Mouse (Mus musculus): Measurements from ENCODE around the gene Sgcd. TPM values are rescaled to one million over a fixed set of nuclear protein-coding genes. Genes with fewer than 3 reads are reported as not detected.

Gene Sgcd
- total RNA-seq, 1 experiment = 1.0 TPM

DNA sequence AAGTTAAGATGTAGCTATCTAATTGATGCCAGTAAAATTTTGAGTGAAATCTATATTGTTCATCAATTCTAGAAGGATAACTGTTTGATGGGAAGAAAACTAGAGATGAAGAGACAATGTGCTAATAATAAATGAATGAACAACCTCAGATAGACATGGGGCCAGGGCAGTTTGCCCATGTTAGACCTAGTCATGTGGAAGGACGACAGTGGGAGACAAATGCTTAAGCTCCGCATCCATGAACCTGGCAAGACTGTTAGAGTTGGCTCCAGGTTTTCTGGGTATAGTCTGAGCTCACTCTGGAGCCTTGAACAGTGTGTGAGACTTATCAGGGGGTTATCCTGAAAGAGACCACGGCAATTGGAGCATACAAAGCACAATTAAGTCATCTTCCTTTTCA, 860.4 kb downstream of the Sgcd start:
- H3K4me1 ChIP-seq (ENCODE audit: control insufficient read depth in 2 of 2, insufficient read depth in 2 of 2, low read length in 2 of 2, poor library complexity in 1 of 2) = no peaks in the 10 kb centered on the region
- in situ Hi-C loops (cut with MboI; ENCODE audit: low sequenced_read_pairs in 2 of 2, unreplicated experiment in 2 of 2) = no loop called here

DNA sequence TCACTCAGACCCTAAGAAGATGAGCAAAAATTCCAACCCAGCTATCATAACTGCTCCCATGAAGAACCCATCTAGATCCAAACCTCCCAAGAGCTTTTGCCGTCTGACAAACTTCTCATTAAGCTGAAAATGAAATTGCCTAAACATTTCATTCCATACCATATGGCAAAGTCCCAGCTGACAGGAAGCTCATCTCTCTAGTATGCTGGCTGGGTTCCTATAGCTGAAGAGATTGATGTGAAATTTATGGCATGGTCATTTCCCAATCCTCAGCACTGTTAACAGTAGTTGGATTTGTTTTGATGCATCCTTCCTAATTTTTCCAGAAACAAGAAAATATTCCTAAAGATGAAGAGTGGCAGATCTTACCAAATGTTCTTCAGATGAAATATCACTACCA, 867.9 kb downstream of the Sgcd start:
- Histone ChIP-seq H3K4me3 (ENCODE audit: insufficient read depth in 1 of 2, low read depth in 1 of 2, low read length in 2 of 2, poor library complexity in 1 of 2, severe bottlenecking in 1 of 2) (no peak overlapping the region), H3K9ac (ENCODE audit: insufficient read depth, low read depth, low read length, poor library complexity, severe bottlenecking) (no peak overlapping the region), H3K27ac (ENCODE audit: insufficient read depth, low read depth, low read length, poor library complexity, severe bottlenecking) (no peak overlapping the region), H3K9me3 (ENCODE audit: control insufficient read depth, insufficient read depth, low read depth, low read length) (no peaks in the 10 kb centered on the region), H3K4me1 (ENCODE audit: control insufficient read depth in 2 of 2, insufficient read depth in 2 of 2, low read length in 2 of 2, poor library complexity in 1 of 2) (no peaks in the 10 kb centered on the region), H3K36me3 (ENCODE audit: control insufficient read depth, insufficient read depth, low read length, poor library complexity, severe bottlenecking) (no peaks in the 10 kb centered on the region)
- no peak for DNase-seq (ENCODE audit: low read depth, low spot score)
- in situ Hi-C loops (cut with MboI; ENCODE audit: low sequenced_read_pairs in 2 of 2, unreplicated experiment in 2 of 2) = no loop called here
- TF ChIP-seq ZNF384 (IDR thresholded peaks at IDR 0.05; ENCODE audit: low read depth, low read length) (no peak), HCFC1 (IDR thresholded peaks at IDR 0.05; ENCODE audit: borderline replicate concordance, insufficient read depth, low read length) (no peak), CHD2 (IDR thresholded peaks at IDR 0.05; ENCODE audit: low read depth, low read length) (no peak), ZC3H11A (IDR thresholded peaks at IDR 0.05; ENCODE audit: borderline replicate concordance, low read depth, low read length) (no peak), MAFK (IDR thresholded peaks at IDR 0.05; ENCODE audit: insufficient read depth, low read depth, low read length) (no peak)

More for the DNA sequence above, 860.4 kb downstream of the Sgcd start:
- no peaks in the 10 kb centered on the region for H3K36me3 ChIP-seq (ENCODE audit: control insufficient read depth, insufficient read depth, low read length, poor library complexity, severe bottlenecking)
- no peak overlapping the region for H3K27ac ChIP-seq (ENCODE audit: insufficient read depth, low read depth, low read length, poor library complexity, severe bottlenecking)
- no peaks in the 10 kb centered on the region for H3K9me3 ChIP-seq (ENCODE audit: control insufficient read depth, insufficient read depth, low read depth, low read length)
- H3K4me3 ChIP-seq (ENCODE audit: insufficient read depth in 1 of 2, low read depth in 1 of 2, low read length in 2 of 2, poor library complexity in 1 of 2, severe bottlenecking in 1 of 2) = no peak overlapping the region
- no peak overlapping the region for H3K9ac ChIP-seq (ENCODE audit: insufficient read depth, low read depth, low read length, poor library complexity, severe bottlenecking)
- no peak for DNase-seq (ENCODE audit: low read depth, low spot score)
- TF ChIP-seq ZNF384 (IDR thresholded peaks at IDR 0.05; ENCODE audit: low read depth, low read length) (no peak), CHD2 (IDR thresholded peaks at IDR 0.05; ENCODE audit: low read depth, low read length) (no peak), MAFK (IDR thresholded peaks at IDR 0.05; ENCODE audit: insufficient read depth, low read depth, low read length) (no peak)

DNA sequence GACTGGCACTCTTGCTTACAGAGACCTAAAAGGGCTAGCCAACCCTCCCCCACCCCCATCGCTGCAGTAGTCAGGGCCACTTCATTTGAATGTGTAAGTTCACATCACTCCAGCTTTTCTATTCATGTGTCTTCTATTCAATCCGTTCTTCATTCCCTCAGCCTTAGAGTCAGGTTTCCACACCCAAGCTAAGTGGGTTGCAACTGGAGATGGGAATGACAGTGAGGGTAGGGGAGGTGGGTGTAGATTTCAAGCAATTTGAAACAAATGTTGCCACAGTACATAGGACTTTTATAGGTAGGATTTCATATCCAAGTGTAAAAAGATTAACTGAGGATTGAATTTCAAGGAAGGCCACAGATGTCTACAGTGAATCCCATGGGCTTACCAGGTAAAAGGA, 870.9 kb downstream of the Sgcd start:
- Histone ChIP-seq H3K4me1 (ENCODE audit: control insufficient read depth in 2 of 2, insufficient read depth in 2 of 2, low read length in 2 of 2, poor library complexity in 1 of 2) (no peaks in the 10 kb centered on the region), H3K27ac (ENCODE audit: insufficient read depth, low read depth, low read length, poor library complexity, severe bottlenecking) (no peak overlapping the region), H3K36me3 (ENCODE audit: control insufficient read depth, insufficient read depth, low read length, poor library complexity, severe bottlenecking) (no peaks in the 10 kb centered on the region), H3K4me3 (ENCODE audit: insufficient read depth in 1 of 2, low read depth in 1 of 2, low read length in 2 of 2, poor library complexity in 1 of 2, severe bottlenecking in 1 of 2) (no peak overlapping the region), H3K9me3 (ENCODE audit: control insufficient read depth, insufficient read depth, low read depth, low read length) (no peaks in the 10 kb centered on the region), H3K9ac (ENCODE audit: insufficient read depth, low read depth, low read length, poor library complexity, severe bottlenecking) (no peak overlapping the region)
- TF ChIP-seq ZC3H11A (IDR thresholded peaks at IDR 0.05; ENCODE audit: borderline replicate concordance, low read depth, low read length) = no peak
- TF ChIP-seq HCFC1 (IDR thresholded peaks at IDR 0.05; ENCODE audit: borderline replicate concordance, insufficient read depth, low read length) = no peak
- no peak for TF ChIP-seq ZNF384 (IDR thresholded peaks at IDR 0.05; ENCODE audit: low read depth, low read length)
- TF ChIP-seq CHD2 (IDR thresholded peaks at IDR 0.05; ENCODE audit: low read depth, low read length) = no peak
- TF ChIP-seq MAFK (IDR thresholded peaks at IDR 0.05; ENCODE audit: insufficient read depth, low read depth, low read length) = no peak
- in situ Hi-C loops (cut with MboI; ENCODE audit: low sequenced_read_pairs in 2 of 2, unreplicated experiment in 2 of 2) = no loop called here
- no peak for DNase-seq (ENCODE audit: low read depth, low spot score)

DNA sequence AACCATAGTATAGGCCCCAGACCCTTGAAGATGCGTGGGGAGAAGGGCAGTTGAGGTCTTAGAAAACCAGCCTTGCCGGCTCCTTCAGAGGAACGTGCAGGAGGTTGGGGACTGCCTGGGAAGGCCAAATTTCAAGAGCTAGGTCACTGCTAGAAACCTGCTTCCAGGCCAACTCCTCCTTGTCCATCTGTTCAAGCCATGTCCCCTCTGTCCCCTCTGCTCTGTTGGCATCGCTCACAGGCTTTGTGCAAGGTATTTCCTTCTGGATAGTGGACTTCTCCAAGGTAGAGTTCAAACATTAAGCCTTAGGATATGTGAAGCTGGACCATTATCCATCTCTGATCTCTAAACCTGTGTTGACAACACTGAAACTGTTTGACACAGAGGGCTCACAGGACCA, 874.4 kb downstream of the Sgcd start:
- no peak overlapping the region for H3K27ac ChIP-seq (ENCODE audit: insufficient read depth, low read depth, low read length, poor library complexity, severe bottlenecking)
- DNase-seq (ENCODE audit: low read depth, low spot score) = no peak
- TF ChIP-seq ZC3H11A (IDR thresholded peaks at IDR 0.05; ENCODE audit: borderline replicate concordance, low read depth, low read length) (no peak), ZNF384 (IDR thresholded peaks at IDR 0.05; ENCODE audit: low read depth, low read length) (no peak), HCFC1 (IDR thresholded peaks at IDR 0.05; ENCODE audit: borderline replicate concordance, insufficient read depth, low read length) (no peak), CHD2 (IDR thresholded peaks at IDR 0.05; ENCODE audit: low read depth, low read length) (no peak), MAFK (IDR thresholded peaks at IDR 0.05; ENCODE audit: insufficient read depth, low read depth, low read length) (no peak)
- no peak overlapping the region for H3K9ac ChIP-seq (ENCODE audit: insufficient read depth, low read depth, low read length, poor library complexity, severe bottlenecking)
- H3K4me3 ChIP-seq (ENCODE audit: insufficient read depth in 1 of 2, low read depth in 1 of 2, low read length in 2 of 2, poor library complexity in 1 of 2, severe bottlenecking in 1 of 2) = no peak overlapping the region
- H3K36me3 ChIP-seq (ENCODE audit: control insufficient read depth, insufficient read depth, low read length, poor library complexity, severe bottlenecking) = no peaks in the 10 kb centered on the region
- no peaks in the 10 kb centered on the region for H3K9me3 ChIP-seq (ENCODE audit: control insufficient read depth, insufficient read depth, low read depth, low read length)
- H3K4me1 ChIP-seq (ENCODE audit: control insufficient read depth in 2 of 2, insufficient read depth in 2 of 2, low read length in 2 of 2, poor library complexity in 1 of 2) = no peaks in the 10 kb centered on the region
- in situ Hi-C loops (cut with MboI; ENCODE audit: low sequenced_read_pairs in 2 of 2, unreplicated experiment in 2 of 2) = no loop called here

DNA sequence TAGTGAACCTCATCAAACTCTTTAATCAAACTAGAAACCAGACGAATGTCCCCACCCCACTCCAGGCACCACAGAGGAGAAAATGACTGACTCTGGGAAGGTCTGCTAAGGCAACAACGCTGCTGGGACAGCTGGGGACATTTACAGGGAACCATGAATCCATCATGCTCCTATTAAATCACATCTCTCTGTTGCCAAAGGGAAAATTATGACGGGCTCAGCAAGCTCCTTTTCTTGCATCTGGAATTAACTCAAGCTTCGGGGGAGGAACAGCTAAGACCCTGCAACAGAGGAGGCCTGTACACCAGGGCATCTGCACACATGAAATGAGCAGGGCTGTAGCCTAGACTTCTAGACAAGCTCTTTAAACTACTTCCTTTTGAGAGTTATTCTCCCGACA, 875.7 kb downstream of the Sgcd start:
- Histone ChIP-seq H3K4me3 (ENCODE audit: insufficient read depth in 1 of 2, low read depth in 1 of 2, low read length in 2 of 2, poor library complexity in 1 of 2, severe bottlenecking in 1 of 2) (no peak overlapping the region), H3K9ac (ENCODE audit: insufficient read depth, low read depth, low read length, poor library complexity, severe bottlenecking) (no peak overlapping the region), H3K9me3 (ENCODE audit: control insufficient read depth, insufficient read depth, low read depth, low read length) (no peaks in the 10 kb centered on the region), H3K36me3 (ENCODE audit: control insufficient read depth, insufficient read depth, low read length, poor library complexity, severe bottlenecking) (no peaks in the 10 kb centered on the region), H3K27ac (ENCODE audit: insufficient read depth, low read depth, low read length, poor library complexity, severe bottlenecking) (no peak overlapping the region), H3K4me1 (ENCODE audit: control insufficient read depth in 2 of 2, insufficient read depth in 2 of 2, low read length in 2 of 2, poor library complexity in 1 of 2) (no peaks in the 10 kb centered on the region)
- TF ChIP-seq ZC3H11A (IDR thresholded peaks at IDR 0.05; ENCODE audit: borderline replicate concordance, low read depth, low read length) (no peak), HCFC1 (IDR thresholded peaks at IDR 0.05; ENCODE audit: borderline replicate concordance, insufficient read depth, low read length) (no peak), ZNF384 (IDR thresholded peaks at IDR 0.05; ENCODE audit: low read depth, low read length) (no peak), MAFK (IDR thresholded peaks at IDR 0.05; ENCODE audit: insufficient read depth, low read depth, low read length) (no peak), CHD2 (IDR thresholded peaks at IDR 0.05; ENCODE audit: low read depth, low read length) (no peak)
- in situ Hi-C loops (cut with MboI; ENCODE audit: low sequenced_read_pairs in 2 of 2, unreplicated experiment in 2 of 2) = no loop called here
- no peak for DNase-seq (ENCODE audit: low read depth, low spot score)
